Mouse (Mus musculus) T-helper 17 cell (primary cell): ENCODE data around the gene Ciao2b.

Source experiments
- in situ Hi-C, 2 experiments: fragments of 300-600 bp; cut with MboI, MseI; formaldehyde crosslinking; loops; 1 replicate in 1 of 2; 2 replicates in 1 of 2; pipeline ENCODE4 v1.15.1; 2025; ENCODE audit warnings: high pct_unique_total_duplicates in 2 of 2

Gene Ciao2b

DNA sequence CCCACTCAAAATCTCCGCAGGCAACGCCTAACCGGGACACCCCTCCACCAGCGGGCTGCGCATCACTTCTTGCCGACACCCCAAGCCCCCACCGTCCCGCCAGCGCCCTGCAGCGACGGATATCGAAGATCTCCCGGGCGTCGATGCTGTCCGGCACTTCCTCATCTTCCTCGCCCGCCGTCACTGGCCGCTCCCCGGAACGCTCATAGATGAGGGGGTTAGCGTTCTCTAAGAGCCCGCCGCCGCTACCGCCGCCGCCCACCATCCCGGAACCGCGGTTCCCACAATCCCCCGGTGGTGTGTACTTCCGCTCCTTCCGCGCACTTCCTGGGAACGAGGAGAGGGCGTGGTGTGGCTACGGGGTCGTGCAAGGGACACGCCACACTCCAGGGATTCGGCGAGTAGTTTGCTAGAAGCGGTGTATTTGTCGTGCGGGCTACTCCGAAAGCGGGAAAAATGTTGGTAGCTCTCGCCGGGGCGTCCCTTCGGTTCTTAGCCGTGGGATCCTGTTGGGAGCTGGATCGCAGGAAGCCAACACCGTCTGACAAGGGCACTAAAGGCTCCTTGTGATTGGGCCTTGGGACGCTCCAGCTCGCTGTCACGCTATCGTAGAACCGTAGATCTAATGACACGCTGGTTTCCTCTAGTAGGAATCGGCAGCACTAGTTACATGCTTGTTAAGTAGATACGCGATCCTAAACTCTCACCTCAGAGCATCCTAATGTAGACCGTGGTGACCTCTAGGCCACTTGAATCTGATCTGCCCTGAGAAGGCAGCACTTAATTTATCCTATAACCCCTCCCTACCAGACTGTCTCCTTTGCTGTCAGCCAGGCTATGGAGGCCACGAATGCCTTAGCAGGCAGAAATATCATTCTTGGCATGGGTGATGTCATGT lies at the start of gene Ciao2b:
Gene Ciao2b, minus strand, starts transcription at position 540 of the 898 bp plus-strand sequence.
- in situ Hi-C loops: loop anchor here (5.0 to 25.0 kb wide), 4 partner anchors 39 to 1371 kb away; partner anchors contain the start of genes Ddx28 (in 1 of the 2), Dpep2nb (in 1 of the 2) and Tk2 (in 1 of the 2)

GRCm38 (mm10) chr8:104688433-104688832 lies 46.7 kb upstream of the Ciao2b start:
- in situ Hi-C loops: no loop called here

GRCm38 (mm10) chr8:104655614-104656013 lies 13.8 kb upstream of the Ciao2b start:
- in situ Hi-C loops: no loop called here

GRCm38 (mm10) chr8:104654984-104655383 lies 13.2 kb upstream of the Ciao2b start:
- in situ Hi-C loops: no loop called here

DNA sequence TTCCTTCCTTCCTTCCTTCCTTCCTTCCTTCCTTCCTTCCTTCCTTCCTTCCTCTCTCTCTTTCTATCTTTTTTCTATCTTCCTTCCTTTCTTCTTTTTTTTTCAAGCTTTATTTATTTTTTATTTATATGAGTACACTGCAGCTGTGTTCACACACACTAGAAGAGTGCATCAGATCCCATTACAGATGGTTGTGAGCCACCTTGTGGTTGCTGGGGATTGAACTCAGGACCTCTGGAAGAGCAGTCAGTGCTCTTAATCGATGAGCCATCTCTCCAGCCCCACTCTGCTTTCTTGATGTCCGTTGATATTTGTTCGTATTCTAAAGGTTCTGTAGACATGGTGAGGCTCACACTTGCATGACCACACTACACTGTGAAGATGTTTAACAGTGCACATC lies 2.4 kb upstream of the Ciao2b start:
- in situ Hi-C loops: loop anchor here (5.0 to 25.0 kb wide), 4 partner anchors 42 to 1368 kb away; partner anchors contain the start of genes Ddx28 (in 1 of the 2), Dpep2nb (in 1 of the 2) and Tk2 (in 1 of the 2)

GRCm38 (mm10) chr8:104642324-104642654 lies 524 bp upstream of the Ciao2b start:
- in situ Hi-C loops: loop anchor here (5.0 to 25.0 kb wide), 4 partner anchors 40 to 1370 kb away; partner anchors contain the start of genes Ddx28 (in 1 of the 2), Dpep2nb (in 1 of the 2) and Tk2 (in 1 of the 2)

- in situ Hi-C loops: loop anchor here (5.0 to 25.0 kb wide), 4 partner anchors 39 to 1371 kb away; partner anchors contain the start of genes Ddx28 (in 1 of the 2), Dpep2nb (in 1 of the 2) and Tk2 (in 1 of the 2)
Observed at GRCm38 (mm10) chr8:104640831-104641370, 864 bp downstream of the Ciao2b start.

- in situ Hi-C loops: loop anchor here (5.0 to 25.0 kb wide), 4 partner anchors 38 to 1372 kb away; partner anchors contain the start of genes Ddx28 (in 1 of the 2), Dpep2nb (in 1 of the 2) and Tk2 (in 1 of the 2)
Observed at GRCm38 (mm10) chr8:104640241-104640640, 1.5 kb downstream of the Ciao2b start.

DNA sequence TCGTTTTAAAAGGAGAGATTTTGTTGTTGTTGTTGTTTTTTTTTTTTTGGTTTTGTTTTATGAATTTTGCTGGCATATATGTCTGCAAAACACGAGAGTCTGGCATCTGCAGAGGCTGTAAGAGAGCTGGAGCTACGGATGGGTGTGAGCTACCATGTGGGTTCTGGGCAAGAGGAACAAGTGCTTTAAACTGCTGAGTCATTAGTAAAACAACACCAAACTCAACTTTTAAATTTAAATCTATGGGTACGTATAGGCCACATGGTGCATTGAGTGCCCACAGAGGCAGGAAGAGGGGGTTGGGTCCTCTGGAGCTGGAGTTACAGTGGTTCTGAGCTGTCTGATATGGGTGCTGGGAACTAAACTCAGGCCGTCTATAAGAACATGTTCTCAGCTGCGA lies 3.8 kb downstream of the Ciao2b start:
- in situ Hi-C loops: loop anchor here in 1 of 2 experiments (10.0 to 25.0 kb wide), 2 partner anchors 1207 to 1374 kb away; partner anchors contain the start of genes Ddx28 and Dpep2nb

DNA sequence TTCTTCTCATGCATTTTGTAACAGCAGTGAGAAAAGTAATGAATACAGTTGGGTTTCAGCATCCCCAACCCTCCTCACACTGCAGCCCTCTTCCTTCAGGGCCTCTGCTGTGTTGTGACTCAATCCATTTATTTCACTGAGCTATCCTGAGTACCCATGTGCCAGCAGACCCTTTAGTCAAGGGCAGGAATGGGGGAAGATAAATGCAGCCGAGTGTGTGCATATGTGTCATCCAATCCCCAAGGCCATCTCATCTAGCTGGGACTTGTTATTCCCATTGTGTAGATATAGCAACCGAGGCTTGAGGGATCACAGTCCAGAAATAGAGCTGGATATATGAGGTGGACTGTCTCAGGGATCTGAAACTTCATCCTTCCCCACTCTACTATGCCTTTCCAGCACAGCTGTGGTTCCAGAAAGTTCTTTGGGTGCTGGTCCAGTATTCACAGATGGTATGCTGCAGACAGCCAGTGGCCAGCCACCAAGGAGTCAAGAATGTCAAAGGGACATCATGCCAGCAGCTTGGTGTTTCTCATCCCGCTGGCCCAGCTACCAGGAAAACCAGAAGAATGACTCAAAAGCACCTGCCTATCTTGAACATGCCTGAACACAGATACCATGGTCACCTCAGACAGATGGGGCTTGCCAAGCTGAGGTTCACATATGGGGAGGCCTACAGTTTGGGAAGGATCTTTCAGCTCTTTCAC lies 6.6 kb downstream of the Ciao2b start:
- in situ Hi-C loops: loop anchor here in 1 of 2 experiments (10.0 to 25.0 kb wide), 2 partner anchors 1210 to 1377 kb away; partner anchors contain the start of genes Ddx28 and Dpep2nb

DNA sequence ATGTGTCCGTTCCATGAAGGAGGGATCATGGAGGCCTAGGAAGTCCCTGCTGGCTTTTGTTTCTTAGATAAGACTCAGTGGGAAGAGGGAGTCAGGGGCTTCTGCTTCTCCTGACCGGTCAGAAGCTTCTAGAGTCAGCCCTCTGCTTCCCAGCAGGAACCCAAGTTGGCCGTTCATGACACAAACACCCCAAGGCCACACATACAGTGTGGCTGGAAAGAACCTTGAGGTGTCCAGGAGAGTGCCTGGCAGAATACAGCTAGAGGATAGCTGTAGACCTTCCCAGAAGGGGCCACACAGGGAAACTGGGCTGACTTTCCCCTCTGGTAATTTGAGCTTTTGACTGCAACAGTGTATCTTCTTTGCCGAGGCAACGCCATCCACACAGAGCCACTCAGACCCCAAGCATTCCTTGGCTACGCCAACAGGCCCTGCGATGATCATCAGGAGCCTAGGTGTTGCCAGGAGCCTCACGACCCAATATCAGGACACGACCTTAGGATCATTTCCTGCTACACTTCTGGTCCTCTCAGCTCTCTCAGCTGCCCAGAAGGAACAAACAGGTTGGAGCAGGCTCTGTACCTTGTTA lies 8.5 kb downstream of the Ciao2b start:
- in situ Hi-C loops: loop anchor here (5.0 to 25.0 kb wide), 3 partner anchors 639 to 1379 kb away; partner anchors contain the start of genes Ddx28 (in 1 of the 2) and Dpep2nb (in 1 of the 2)

DNA sequence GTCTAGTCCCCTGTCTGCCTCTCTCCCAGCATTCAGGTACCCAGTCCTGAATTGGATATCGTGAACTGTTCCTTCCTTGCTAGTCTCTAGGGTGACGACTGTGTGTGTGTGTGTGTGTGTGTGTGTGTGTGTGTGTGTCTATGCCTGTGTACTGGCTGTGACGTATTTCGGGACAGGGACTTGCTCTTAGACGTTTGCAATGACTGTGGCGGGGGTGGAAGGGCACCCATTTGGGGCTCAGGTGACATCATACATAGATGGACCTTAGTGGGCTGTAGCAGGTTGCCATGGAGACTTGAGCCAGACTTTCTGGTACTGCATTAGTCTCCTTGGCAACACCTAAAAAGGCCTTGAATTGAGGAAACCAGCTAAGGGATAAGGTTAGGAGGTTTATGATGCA lies 9.3 kb downstream of the Ciao2b start:
- in situ Hi-C loops: loop anchor here (5.0 to 25.0 kb wide), 3 partner anchors 640 to 1380 kb away; partner anchors contain the start of genes Ddx28 (in 1 of the 2) and Dpep2nb (in 1 of the 2)

GRCm38 (mm10) chr8:104631975-104632374 lies 9.8 kb downstream of the Ciao2b start:
- in situ Hi-C loops: loop anchor here (5.0 to 25.0 kb wide), 3 partner anchors 640 to 1380 kb away; partner anchors contain the start of genes Ddx28 (in 1 of the 2) and Dpep2nb (in 1 of the 2)

GRCm38 (mm10) chr8:104630981-104631663 lies 10.6 kb downstream of the Ciao2b start, which contains the start of gene Rrad:
TSS of gene Rrad (minus strand) at chr8:104631327.
- in situ Hi-C loops: loop anchor here (5.0 to 25.0 kb wide), 3 partner anchors 641 to 1381 kb away; partner anchors contain the start of genes Ddx28 (in 1 of the 2) and Dpep2nb (in 1 of the 2)

DNA sequence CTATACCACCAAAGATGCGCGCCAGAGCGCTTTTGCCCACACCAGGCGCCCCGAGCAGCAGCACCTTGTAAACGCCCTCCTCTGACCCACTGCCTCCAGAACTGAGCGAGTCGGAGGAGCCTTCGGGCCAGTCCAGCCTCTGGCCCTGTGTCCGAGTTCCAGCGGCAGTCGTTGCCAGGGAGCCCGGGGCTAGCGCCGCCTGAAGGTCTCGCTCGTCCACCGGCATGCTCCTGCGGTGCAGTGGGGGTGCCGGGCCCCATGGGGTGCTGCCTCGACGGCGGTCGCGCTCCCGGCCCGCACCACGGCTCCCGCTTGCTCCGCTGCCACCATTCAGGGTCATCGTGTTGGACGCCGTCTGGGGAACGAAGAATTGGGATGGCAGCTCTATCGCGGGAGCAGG lies 11.2 kb downstream of the Ciao2b start:
- in situ Hi-C loops: loop anchor here (5.0 to 25.0 kb wide), 3 partner anchors 642 to 1382 kb away; partner anchors contain the start of genes Ddx28 (in 1 of the 2) and Dpep2nb (in 1 of the 2)

DNA sequence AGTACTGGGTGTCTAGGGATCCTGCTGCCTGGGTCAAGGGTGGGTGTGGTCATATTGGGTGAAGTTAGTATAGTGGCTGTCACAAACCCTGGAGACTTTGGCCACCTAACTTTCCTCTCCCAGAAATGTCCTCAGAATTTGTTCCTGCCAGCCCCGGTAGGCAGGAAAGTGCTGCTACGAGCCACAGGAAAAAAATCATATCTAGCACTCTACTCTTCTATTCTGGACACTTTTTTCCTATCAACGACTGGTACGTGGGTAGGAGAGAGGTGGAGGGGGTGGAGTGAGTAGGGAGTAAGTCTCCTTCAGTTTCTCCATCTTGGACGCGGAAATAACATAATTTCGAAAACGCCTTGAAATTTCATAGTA lies 11.7 kb downstream of the Ciao2b start:
- in situ Hi-C loops: loop anchor here (5.0 to 25.0 kb wide), 3 partner anchors 642 to 1382 kb away; partner anchors contain the start of genes Ddx28 (in 1 of the 2) and Dpep2nb (in 1 of the 2)

GRCm38 (mm10) chr8:104629306-104630110 lies 12.3 kb downstream of the Ciao2b start:
- in situ Hi-C loops: loop anchor here (5.0 to 25.0 kb wide), 3 partner anchors 643 to 1383 kb away; partner anchors contain the start of genes Ddx28 (in 1 of the 2) and Dpep2nb (in 1 of the 2)

DNA sequence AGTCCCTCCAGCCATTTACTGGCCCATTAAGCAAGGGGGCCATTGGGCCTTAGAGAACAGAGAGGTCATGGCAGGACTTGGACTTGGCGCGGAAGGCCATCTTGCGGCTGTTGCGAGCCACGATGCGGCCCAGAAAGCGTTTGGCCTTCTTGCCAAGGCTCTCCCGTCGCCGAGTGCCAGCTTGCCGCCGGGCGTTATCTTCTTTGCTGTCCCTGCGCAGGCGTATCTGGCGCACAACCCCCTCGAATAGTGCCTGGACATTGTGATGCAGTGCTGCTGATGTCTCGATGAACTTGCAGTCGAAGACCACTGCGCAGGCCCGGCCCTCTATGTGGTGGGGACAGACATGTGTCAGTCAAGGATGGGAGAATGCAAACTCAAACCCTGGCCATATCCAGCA lies 13.4 kb downstream of the Ciao2b start:
- in situ Hi-C loops: loop anchor here in 1 of 2 experiments (25.0 kb wide), 1 partner anchor 1384 kb away; the partner anchor contains the start of genes Ddx28 and Dpep2nb
